Mouse (Mus musculus): ENCODE data around the gene Ptgdr2. TPM values are rescaled to one million over a fixed set of nuclear protein-coding genes. Genes with fewer than 3 reads are reported as not detected.

The Ptgdr2 gene
- polyA plus RNA-seq, 1 experiment from 2014 or later, result not detected

- no peak overlapping the region for H3K27ac ChIP-seq (ENCODE audit: low read depth)
- H3K4me2 ChIP-seq, result no peak overlapping the region
- TF ChIP-seq CTCF (IDR thresholded peaks at IDR 0.05; ENCODE audit: low read depth), result no peak
These were observed 10.3 kb upstream of the Ptgdr2 start for GRCm38 (mm10) chr19:10926666-10927065.

GRCm38 (mm10) chr19:10930641-10931040 lies 6.3 kb upstream of the Ptgdr2 start:
- Histone ChIP-seq H3K36me3 (ENCODE audit: insufficient read depth) (no peaks in the 10 kb centered on the region), H3K4me3 (ENCODE audit: low read depth, low read length) (no peak overlapping the region), H3K27ac (ENCODE audit: low read depth) (no peak overlapping the region), H3K9me3 (ENCODE audit: low read depth, low read length) (no peaks in the 10 kb centered on the region), H3K4me2 (no peak overlapping the region), H3K9ac (no peak overlapping the region), H3K4me1 (ENCODE audit: insufficient read depth) (no peaks in the 10 kb centered on the region), H3K27me3 (ENCODE audit: insufficient read depth, low read length) (no peaks in the 10 kb centered on the region)
- TF ChIP-seq CTCF (IDR thresholded peaks at IDR 0.05; ENCODE audit: low read depth), result no peak
- 64% methylated on average over 2 of the region's 2 CpGs for WGBS
- ATAC-seq (ENCODE audit: insufficient read depth) (no peak), DNase-seq (no peak)

More at GRCm38 (mm10) chr19:10926666-10927065, 10.3 kb upstream of the Ptgdr2 start:
- ATAC-seq (ENCODE audit: insufficient read depth) (no peak), DNase-seq (no peak)
- H3K4me3 ChIP-seq (ENCODE audit: low read depth, low read length), result no peak overlapping the region
- H3K9me3 ChIP-seq (ENCODE audit: low read depth, low read length), result no peaks in the 10 kb centered on the region
- 50% methylated on average over 4 of the region's 4 CpGs for WGBS
- no peaks in the 10 kb centered on the region for H3K36me3 ChIP-seq (ENCODE audit: insufficient read depth)
- H3K27me3 ChIP-seq (ENCODE audit: insufficient read depth, low read length), result no peaks in the 10 kb centered on the region
- H3K4me1 ChIP-seq (ENCODE audit: insufficient read depth), result no peaks in the 10 kb centered on the region
- H3K9ac ChIP-seq, result no peak overlapping the region

- no peaks in the 10 kb centered on the region for H3K4me1 ChIP-seq (ENCODE audit: insufficient read depth)
- DNase-seq (no peak), ATAC-seq (ENCODE audit: insufficient read depth) (no peak)
- H3K36me3 ChIP-seq (ENCODE audit: insufficient read depth), result no peaks in the 10 kb centered on the region
- no peak overlapping the region for H3K9ac ChIP-seq
- H3K9me3 ChIP-seq (ENCODE audit: low read depth, low read length), result no peaks in the 10 kb centered on the region
- H3K27ac ChIP-seq (ENCODE audit: low read depth), result no peak overlapping the region
- no peaks in the 10 kb centered on the region for H3K27me3 ChIP-seq (ENCODE audit: insufficient read depth, low read length)
- WGBS, result 43% methylated on average over 5 of the region's 5 CpGs
- no peak overlapping the region for H3K4me3 ChIP-seq (ENCODE audit: low read depth, low read length)
- TF ChIP-seq CTCF (IDR thresholded peaks at IDR 0.05; ENCODE audit: low read depth), result no peak
- no peak overlapping the region for H3K4me2 ChIP-seq
These were observed 1.9 kb upstream of the Ptgdr2 start for GRCm38 (mm10) chr19:10935029-10935428.

- Histone ChIP-seq H3K36me3 (ENCODE audit: insufficient read depth) (no peaks in the 10 kb centered on the region), H3K4me3 (ENCODE audit: low read depth, low read length) (no peak overlapping the region), H3K9ac (no peak overlapping the region), H3K9me3 (ENCODE audit: low read depth, low read length) (no peaks in the 10 kb centered on the region), H3K4me2 (no peak overlapping the region), H3K27ac (ENCODE audit: low read depth) (no peak overlapping the region), H3K27me3 (ENCODE audit: insufficient read depth, low read length) (no peaks in the 10 kb centered on the region), H3K4me1 (ENCODE audit: insufficient read depth) (peaks cover 6% of the 10 kb centered on the region)
- DNase-seq (no peak), ATAC-seq (ENCODE audit: insufficient read depth) (no peak)
- WGBS, result 87% methylated on average over 5 of the region's 5 CpGs
- peak; percentile 19; the same call in 1 of the 2 replicates for TF ChIP-seq CTCF (IDR thresholded peaks at IDR 0.05; ENCODE audit: low read depth)
These were observed 883 bp upstream of the Ptgdr2 start for GRCm38 (mm10) chr19:10936077-10936476.

GRCm38 (mm10) chr19:10938771-10939170 lies 1.8 kb downstream of the Ptgdr2 start:
- H3K9ac ChIP-seq, result no peak overlapping the region
- peaks cover 23% of the 10 kb centered on the region for H3K36me3 ChIP-seq (ENCODE audit: insufficient read depth)
- no peak overlapping the region for H3K27ac ChIP-seq (ENCODE audit: low read depth)
- no peak for DNase-seq
- WGBS, result 18% methylated on average over 3 of the region's 3 CpGs
- no peaks in the 10 kb centered on the region for H3K9me3 ChIP-seq (ENCODE audit: low read depth, low read length)
- H3K4me3 ChIP-seq (ENCODE audit: low read depth, low read length), result no peak overlapping the region
- H3K27me3 ChIP-seq (ENCODE audit: insufficient read depth, low read length), result no peaks in the 10 kb centered on the region
- no peak for ATAC-seq (ENCODE audit: insufficient read depth)
- TF ChIP-seq CTCF (IDR thresholded peaks at IDR 0.05; ENCODE audit: low read depth), result no peak
- H3K4me2 ChIP-seq, result no peak overlapping the region
- H3K4me1 ChIP-seq (ENCODE audit: insufficient read depth), result peaks cover 10% of the 10 kb centered on the region

- Histone ChIP-seq H3K27ac (ENCODE audit: low read depth) (no peak overlapping the region), H3K4me1 (ENCODE audit: insufficient read depth) (peaks cover 10% of the 10 kb centered on the region)
- 16% methylated on average over 37 of the region's 37 CpGs for WGBS
These were observed 3.3 kb downstream of the Ptgdr2 start for GRCm38 (mm10) chr19:10940097-10940800.

GRCm38 (mm10) chr19:10940801-10941457 lies 4.0 kb downstream of the Ptgdr2 start:
- DNase-seq (peak; percentile 56), ATAC-seq (ENCODE audit: insufficient read depth) (peak; percentile 77)
- H3K9me3 ChIP-seq (ENCODE audit: low read depth, low read length), result no peaks in the 10 kb centered on the region
- H3K27me3 ChIP-seq (ENCODE audit: insufficient read depth, low read length), result no peaks in the 10 kb centered on the region
- peak overlapping the region; percentile 37 for H3K4me3 ChIP-seq (ENCODE audit: low read depth, low read length)
- peaks cover 10% of the 10 kb centered on the region for H3K4me1 ChIP-seq (ENCODE audit: insufficient read depth)
- no peak for TF ChIP-seq CTCF (IDR thresholded peaks at IDR 0.05; ENCODE audit: low read depth)
- peaks cover 40% of the 10 kb centered on the region for H3K36me3 ChIP-seq (ENCODE audit: insufficient read depth)
- H3K4me2 ChIP-seq, result peak overlapping the region; percentile 88
- 4% methylated on average over 40 of the region's 40 CpGs for WGBS
- peak overlapping the region; percentile 56 for H3K9ac ChIP-seq
- H3K27ac ChIP-seq (ENCODE audit: low read depth), result no peak overlapping the region

More at GRCm38 (mm10) chr19:10940097-10940800, 3.3 kb downstream of the Ptgdr2 start:
- Histone ChIP-seq H3K9ac (peak overlapping the region; percentile 56), H3K9me3 (ENCODE audit: low read depth, low read length) (no peaks in the 10 kb centered on the region), H3K27me3 (ENCODE audit: insufficient read depth, low read length) (no peaks in the 10 kb centered on the region), H3K4me2 (peak overlapping the region; percentile 88), H3K4me3 (ENCODE audit: low read depth, low read length) (peak overlapping the region; percentile 37), H3K36me3 (ENCODE audit: insufficient read depth) (peaks cover 38% of the 10 kb centered on the region)
- peak; percentile 92 for TF ChIP-seq CTCF (IDR thresholded peaks at IDR 0.05; ENCODE audit: low read depth)
- peak; percentile 91 for ATAC-seq (ENCODE audit: insufficient read depth)
- peak; percentile 90 for DNase-seq

All from lung, embryonic 14.5 days (tissue).